Mouse (Mus musculus) embryo, embryonic 9.5 days (tissue): ENCODE measurements around the gene Cnot1.
A peak's percentile ranks its signal among the peaks of the same experiment; 100 is the strongest.
"Not testable (repeated sequence)": the region's sequence is repeated elsewhere in the genome, so short reads cannot be mapped to it uniquely, and the experiment has no call there.

ENCODE experiments used
- DNase-seq: peaks from one replicate; pipeline ENCODE4 v3.0.0-alpha.2; 2017; ENCODE audit errors: extremely low spot score

Cnot1 gene

DNA sequence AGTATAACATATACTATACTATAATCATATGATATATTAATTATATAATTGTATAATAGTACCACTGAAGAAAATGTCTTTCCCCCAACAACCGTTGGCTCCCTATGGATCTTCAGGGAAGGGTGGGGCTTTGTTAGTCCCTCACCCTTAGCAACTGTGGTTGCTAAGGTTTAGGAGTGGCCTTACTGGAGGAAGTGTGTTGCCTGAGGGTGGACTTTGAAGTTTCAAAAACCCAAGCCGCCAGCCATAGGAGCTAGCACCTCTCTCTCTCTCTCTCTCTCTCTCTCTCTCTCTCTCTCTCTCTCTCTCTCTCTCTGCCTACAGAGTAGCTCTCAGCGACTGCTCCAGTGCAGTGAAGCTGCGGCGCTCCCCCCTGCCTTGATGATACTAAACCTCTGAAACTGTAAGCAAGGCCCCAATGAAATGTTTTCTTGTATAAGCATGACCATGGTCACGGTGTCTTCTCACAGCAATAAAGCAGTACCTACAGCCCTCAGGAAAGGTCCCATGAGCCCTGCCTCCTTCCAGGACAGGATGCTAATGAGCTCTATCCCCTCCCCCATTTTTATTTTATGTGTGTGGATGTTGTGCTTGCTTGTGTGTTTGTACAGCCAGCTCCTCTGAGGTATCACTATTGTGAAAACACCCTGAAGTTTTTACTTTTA is 8.9 kb upstream of the Cnot1 start:
- DNase-seq: no peak

DNA sequence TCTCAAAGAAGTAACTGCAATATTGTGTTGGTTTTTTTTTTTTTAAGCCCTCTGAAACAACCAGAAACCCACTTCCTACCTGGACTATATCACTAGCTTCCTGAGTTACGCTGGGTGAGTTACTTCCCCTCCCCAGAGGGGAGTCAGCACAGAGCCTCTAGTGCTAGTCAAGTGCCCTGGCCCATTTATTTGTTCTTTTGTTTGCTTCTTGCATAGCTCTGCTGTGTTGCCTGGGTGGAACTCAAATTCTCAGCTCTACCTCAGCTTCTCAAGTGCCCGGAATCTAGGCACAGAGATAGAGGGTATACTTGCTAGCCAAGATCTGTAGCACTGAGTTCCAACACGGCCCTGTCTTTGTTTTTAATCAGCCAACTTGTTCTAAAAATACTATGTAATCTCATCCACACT is 2.9 kb upstream of the Cnot1 start:
- no peak for DNase-seq

DNA sequence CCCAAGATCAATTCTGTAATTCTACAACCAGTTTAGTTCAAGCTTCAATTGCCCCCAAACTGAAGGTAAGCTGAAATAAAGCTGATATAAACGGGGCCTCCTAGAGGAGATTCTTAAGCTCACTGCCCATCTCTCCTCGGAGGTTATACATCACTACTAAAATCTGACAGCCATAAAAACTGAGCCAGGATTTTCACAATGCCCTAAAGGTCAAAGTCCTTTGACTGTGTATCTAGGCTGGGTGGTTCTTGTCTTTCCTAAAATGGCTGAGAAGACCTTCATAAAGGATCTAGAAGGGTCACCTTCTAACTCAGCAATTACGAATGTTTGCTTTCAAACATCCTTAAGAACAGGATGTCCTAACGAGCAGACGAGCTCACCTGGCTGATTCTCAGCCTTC is 1.9 kb upstream of the Cnot1 start:
- no peak for DNase-seq

DNA sequence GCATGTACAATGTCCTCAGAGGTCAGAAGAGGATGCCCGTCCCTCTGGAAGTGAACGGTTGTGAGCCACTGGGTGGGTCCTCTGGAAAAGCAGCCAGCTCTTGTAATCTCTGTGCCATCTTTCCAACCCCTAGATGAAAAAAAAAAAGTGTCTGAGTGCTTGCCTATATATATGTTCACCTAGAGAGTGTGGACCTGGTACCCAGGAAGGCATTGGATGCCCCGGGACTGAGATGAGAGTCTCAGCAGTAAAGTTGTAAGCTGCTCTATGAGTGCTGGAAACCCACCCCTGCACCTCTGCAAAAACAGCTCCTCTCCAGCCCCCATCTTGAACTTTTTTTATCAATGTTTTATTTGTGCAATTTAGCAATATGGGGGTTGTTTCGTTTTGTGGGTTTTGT is 1.4 kb upstream of the Cnot1 start:
- no peak for DNase-seq

DNA sequence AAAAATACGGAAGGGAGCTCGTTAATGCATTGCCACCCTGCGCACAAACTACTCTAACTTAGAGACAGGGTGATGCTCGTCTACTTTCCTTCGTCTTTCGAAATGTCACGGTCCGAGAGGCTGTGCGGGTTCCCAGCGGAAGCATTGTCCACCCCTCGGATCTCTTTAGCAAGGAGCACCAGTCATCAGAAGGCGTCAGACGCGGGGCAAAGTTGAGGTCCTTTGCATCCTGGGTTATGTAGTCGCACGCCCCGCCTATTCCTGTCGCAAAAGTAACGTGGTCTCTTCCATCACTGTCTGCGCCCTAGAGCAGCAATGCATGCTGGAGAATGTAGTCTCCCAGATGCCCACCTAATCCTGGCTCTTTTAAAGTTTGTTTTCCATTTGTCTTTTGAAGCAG is 597 bp upstream of the Cnot1 start:
- DNase-seq: peak; percentile 85

DNA sequence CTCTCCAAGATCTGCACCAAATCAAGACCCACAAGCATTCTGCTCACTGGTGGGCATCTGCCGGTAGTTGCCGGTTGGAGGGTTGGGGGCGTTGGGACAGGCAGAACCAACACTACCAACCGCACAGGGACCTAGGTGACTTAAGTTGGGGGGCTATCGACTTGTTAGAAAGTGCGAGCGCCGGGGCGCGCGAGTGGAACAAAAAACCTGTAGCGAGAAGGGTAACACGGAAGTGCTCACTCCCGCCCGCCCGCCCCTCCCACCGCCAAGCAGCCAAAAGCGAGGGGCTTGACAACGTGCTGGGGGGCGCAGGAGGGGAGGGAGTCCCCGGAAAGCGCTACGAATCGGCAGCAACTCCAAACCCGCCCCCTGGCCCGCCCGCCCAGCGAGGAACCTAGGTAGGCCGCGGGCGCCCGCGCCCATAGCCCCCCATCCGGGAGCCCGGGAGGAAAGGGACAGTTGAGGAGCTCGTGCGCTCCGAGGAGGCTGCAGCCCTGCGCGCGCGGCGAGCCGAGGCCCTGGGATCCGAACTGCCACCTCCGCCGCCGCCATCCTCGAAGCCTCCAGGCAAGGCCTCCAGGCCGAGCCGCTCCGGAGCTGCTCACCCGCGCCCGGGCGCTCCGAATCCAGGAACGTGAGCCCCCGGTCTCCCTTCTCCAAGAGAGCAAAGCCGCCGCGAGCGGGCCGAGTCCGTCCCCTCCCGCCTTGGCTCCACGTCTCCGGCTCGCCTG is 638 bp downstream of the Cnot1 start:
- DNase-seq: peak; percentile 53

DNA sequence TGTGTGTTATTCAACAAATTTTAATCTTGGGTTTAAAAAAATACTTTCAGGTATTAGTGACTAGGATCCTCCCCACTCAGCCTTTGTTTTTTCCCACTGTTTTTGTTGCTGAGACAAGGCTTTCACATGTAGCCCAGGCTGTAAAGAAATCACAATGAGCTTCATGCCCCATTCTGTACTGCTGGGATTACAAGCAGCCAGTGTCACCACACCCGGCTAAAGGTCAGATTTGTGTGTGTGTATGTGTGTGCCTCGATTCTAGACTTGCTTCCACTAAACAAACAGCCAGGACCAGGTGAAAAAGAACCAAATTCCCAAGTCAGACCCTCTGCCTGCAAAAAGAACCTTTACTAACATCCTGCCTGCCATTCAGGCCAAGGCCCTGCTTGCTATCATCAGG is 1.8 kb downstream of the Cnot1 start:
- DNase-seq: no peak

DNA sequence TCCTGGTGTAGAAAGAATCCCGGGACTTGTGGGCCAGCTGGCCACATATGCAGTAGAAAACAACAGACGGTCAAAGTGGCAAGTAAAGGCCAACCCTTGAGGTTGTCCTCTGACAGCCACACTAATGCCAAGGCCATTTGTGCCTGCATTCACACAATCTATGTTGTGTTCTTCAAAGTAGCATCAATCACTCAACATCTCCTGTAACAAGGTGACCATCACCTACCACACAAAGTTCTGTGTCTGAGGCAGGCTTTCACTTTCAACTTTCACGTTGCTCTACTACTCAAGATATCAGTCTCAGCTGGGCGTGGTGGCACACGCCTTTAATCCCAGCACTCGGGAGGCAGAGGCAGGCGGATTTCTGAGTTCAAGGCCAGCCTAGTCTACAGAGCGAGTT is 5.0 kb downstream of the Cnot1 start:
- DNase-seq: no peak

DNA sequence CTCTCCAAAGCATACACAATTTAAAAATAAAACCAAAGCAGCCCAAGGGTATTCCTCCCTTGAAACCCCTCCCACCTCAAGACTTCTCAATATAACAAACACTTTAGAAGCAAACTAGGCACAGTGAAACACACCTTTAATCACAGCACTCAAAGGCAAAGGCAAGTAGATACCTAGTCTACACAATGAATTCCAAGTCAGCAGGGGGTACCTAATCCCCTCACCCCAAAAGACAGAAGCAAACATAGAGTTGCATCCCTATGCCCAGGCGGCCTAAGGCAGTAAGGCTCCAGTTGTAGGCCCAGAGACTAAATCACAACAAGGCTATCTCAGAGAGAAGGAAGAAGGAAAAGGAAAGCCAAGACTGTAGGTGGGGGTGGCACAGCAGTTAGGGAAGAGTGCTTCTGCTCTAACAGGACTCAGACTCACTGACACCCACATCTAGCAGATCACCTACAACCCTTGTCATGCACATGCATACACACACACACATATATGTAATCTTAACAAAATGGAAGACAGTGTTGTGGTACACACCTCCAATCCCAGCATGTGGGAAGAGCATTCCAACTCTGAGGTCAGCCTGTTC is 5.7 kb downstream of the Cnot1 start:
- DNase-seq: no peak

DNA sequence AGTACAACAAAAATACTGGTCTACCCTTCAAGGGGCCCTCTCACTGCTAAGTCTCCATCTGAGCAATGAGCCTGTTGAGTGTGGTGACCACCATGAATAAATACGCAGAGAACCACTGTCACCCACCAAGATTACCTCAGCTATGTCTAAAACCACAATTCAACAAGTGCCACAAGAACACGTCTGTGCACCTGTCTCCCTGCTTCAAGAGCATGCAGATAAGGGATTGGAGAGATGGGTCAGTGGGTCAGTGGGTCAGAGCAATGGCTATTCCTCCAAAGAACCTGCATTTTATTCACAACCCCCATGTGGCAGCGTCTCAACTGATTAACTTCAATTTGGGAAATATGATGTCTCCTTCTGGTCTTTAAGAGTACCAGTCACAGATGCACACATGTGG is 6.9 kb downstream of the Cnot1 start:
- no peak for DNase-seq

DNA sequence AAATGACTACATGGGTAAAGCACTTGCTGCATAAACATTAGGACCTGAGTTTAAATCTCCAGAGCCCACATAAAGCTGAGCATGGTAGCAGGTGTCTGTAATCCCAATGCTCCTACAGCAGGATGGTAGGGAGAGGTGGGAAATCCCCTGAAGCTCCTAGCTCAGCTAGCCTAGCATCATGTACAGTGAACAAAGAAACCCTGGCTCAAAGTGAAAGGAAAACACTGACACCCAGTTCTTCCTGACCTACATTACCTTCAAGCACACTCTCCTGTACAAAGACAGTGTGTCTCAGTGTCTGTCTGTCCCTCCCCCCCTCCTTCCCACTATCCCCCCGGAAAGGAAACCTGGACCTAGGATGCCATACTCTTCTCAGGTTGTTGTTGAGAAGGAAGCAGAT is 7.4 kb downstream of the Cnot1 start:
- no peak for DNase-seq

DNA sequence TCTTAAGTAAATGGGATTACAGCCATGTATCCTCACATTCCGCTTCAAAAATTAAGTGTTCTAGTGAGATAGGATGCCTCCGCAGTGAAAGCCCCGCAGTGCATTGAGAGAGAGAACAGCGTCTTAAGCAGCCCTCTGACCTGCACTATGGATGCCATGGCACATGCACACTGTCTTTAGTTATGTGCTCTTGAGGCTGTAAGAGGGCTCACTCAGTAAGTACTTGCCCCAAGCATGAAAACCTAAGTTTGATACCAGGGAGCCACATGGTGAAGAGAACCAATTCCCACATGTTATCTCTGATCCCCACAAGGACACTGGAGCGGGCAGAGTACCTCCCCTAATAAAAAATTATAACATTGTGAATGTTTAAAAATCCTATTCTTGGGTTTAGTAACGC is 8.1 kb downstream of the Cnot1 start:
- no peak for DNase-seq

DNA sequence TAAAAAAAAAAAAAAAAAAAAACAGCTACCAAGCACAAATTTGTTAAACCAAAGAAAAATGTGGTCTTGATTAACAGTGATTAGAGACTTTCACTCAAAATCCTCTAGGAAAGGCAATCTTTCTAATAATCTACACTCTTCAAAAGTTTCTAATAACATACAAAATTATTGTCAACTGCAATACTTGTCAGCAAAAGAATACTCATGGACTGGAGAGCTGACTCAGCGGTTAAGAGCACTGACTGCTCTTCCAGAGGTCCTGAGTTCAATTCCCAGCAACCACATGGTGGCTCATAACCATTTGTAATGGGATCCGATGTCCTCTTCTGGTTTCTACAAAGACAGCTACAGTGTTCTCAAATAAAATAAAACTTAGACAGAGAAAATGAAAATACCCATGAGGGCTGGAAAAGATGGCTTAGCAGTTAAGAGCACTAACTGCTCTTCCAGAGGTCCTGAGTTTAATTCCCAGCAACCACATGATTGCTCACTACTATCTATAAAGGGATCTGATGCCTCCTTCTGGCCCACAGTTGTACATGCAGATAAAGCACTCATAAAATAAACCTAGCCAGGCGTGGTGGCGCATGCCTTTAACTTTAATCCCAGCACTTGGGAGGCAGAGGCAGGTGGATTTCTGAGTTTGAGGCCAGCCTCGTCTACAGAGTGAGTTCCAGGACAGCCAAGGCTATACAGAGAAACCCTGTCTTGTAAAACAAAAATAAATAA is 11.8 kb downstream of the Cnot1 start:
- DNase-seq: not testable (repeated sequence)

DNA sequence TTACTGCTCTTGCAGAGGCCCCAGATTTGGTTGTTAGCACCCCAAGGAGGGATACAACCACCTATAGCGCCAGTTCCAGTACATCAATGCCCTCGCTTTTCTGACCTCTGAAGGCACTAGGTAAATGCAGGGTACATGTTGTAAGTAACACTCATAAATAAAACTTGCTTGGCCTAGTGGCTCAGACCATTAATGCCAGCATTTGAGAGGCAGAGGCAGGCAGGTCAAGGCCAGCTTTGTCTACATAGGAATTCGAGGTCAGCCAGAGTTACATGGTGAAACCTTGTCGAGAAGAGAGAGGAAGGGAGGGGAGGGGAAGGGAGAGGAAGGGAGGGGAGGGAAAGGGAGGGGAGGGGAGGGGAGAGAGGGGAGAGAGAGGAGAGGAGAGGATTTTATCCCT is 21.7 kb downstream of the Cnot1 start:
- DNase-seq: no peak

DNA sequence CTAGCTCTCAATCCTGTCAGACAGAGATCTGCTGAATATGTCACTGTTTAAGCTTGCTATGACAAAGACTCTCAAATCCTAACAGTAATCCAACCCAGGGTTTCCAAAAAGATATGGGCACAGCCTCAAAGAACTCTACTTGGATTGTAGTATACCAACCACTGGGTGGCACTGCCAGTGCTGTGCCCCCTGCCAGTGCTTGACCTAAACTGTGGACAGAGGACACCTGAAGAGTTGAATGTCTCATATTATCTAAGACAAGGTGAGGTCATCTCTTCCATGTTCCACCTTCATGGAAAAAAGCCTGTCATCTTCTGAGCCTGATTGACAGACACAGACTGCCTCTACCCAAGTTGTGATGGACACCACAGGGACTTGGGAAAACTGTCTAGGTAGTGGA is 24.6 kb downstream of the Cnot1 start:
- no peak for DNase-seq

DNA sequence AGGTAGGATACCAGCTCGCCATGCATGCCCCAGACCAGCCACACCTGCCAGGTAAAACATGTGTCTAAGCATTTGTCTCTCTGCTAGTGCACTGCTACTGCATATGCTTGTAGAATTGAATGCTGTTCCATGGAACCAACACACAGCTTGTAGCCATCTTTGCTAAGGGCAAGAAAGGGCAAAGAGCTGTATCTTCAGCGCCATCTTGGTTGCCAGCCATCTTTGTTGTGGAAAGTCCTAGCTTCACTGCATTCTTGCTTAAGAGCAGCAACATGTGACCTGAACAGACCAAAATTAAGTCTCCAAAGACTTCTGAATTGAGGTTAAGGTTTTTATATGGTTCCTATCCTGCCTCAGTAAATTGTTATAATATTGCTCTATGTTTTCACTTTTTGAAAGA is 25.5 kb downstream of the Cnot1 start:
- no peak for DNase-seq

DNA sequence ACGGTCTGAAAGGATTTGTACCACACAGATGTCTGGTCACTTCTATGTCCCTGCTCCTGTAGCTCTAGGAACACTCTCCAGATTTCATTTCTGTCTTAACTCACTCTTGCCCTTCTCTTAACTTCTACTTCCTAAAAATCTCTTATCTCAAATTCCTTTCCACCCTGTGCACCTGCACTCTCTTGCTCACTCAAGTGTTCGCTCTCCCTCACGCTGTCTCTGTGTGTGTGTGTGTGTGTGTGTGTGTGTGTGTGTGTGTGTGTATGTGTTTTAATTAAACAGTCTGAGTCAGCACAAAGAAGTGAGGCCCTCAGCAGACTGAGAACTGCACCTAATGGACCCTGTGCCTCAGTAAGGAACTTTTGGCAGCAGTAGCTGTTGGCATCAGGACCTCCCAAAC is 26.2 kb downstream of the Cnot1 start:
- no peak for DNase-seq

DNA sequence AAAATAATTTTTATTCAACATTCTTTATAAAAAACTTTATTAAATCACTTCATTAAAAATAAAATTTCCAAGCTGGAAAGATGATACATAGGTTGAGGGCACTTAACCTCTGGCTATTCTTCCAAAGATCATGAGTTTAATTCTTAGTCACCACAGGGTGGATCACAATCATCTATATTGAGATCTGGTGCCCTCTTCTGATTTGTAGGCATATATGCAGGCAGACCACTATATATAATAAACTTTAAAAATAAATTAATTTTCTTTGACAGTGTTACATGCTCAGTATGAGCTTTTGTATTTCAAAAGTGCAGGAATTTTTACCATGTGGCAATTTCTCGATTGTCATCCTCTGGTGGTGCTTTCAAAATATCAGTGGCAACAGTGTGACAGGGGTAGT is 43.1 kb downstream of the Cnot1 start:
- DNase-seq: no peak

DNA sequence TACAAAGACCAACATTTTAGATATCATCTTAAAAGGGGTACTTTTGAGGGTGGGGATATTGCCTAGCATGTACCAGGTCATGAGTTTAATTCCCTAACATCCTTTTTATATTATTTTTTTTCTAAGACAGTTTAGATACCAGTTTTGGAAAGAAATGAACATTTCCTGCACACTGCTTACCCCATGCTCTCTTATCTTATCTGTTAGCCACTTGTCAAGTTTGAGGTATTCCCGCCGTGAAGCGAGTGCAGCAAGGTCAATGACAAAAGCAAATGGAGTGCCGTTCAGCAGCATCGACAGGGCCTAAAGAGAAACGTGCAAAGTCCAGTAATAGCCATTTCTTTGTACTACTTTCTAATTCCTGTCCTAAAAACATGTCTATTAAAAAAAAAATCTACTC is 46.9 kb downstream of the Cnot1 start:
- no peak for DNase-seq

DNA sequence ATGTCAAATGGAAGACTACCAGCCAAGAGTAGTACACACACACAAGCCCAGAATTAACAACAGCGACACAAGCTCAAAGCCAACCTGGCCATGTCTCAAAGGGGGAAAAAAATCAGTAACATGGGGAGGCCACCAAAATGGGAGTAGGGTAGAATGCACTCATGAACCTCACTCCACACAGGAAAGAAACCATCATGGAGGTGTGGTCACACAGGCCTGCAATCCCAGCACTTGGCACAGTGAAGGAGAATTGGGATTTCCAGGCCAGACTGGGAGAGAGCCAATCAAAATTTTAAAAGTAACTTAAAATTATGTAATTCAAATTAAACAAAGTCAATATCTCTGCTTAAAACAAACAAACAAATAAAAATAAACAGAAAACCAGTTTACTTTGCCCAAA is 55.3 kb downstream of the Cnot1 start:
- DNase-seq: no peak

DNA sequence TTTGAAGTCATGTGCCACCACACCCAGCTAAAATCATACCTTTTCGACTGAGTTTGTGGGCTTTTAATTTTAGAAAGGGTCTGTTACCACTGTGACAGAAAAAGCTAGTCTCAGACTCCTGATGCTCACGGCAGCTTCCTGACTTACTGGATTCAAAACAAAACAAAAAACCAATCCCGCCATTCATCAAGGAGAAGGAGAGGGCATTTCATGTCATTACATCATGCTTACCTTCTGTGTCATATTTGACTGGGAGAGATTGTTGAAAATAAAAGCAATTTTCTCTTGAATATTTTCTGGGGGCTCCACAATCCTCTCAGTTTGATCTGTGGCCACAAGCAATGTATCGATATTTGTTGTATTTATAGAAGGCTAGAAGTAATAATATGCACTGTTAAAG is 59.2 kb downstream of the Cnot1 start:
- DNase-seq: no peak

DNA sequence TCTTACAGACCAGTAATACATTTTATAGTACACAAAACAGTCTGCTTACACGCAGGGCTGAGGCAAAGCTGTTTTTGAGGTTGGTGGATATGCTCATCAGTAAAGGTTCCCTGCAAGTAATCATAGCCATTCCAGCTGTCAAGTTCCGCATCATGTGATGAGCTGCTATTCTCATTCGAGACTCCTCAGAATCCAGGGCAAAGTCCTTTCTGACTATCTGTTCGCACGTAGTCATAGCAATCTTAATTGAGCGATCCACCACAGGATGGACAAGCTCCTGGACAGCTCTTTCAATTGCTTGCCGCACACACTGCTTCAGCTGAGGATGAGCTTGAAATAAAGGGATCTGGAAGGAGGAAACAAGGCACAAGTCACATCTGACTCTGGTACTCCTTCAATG is 65.5 kb downstream of the Cnot1 start:
- no peak for DNase-seq

DNA sequence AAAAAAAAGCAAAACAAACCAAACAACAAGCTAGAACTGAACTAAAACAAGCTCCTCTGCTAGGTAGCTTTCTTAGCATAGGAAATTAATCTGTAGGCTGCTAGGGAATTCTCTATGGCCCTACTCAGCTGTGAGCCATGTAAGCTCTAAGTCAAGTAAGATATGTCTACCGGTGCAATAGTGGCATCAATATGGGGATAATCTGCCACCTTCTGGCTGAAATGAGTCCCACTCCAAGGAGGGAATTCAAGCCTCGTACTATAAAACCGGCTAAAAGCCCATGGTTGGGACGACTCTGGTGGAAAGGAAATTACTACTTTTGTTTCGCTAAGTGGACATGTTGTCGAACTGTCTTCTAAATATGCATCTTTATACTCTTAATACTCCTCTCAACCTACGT is 68.7 kb downstream of the Cnot1 start:
- DNase-seq: no peak
